Mouse (Mus musculus) retina, postnatal 7 days (tissue): Measurements from ENCODE around the gene Hand1.

Experiments
- DNase-seq: peaks from one replicate; pipeline ENCODE4 v3.0.0-alpha.2; 2012; ENCODE audit warnings: low read depth, low spot score

The Hand1 gene

DNA sequence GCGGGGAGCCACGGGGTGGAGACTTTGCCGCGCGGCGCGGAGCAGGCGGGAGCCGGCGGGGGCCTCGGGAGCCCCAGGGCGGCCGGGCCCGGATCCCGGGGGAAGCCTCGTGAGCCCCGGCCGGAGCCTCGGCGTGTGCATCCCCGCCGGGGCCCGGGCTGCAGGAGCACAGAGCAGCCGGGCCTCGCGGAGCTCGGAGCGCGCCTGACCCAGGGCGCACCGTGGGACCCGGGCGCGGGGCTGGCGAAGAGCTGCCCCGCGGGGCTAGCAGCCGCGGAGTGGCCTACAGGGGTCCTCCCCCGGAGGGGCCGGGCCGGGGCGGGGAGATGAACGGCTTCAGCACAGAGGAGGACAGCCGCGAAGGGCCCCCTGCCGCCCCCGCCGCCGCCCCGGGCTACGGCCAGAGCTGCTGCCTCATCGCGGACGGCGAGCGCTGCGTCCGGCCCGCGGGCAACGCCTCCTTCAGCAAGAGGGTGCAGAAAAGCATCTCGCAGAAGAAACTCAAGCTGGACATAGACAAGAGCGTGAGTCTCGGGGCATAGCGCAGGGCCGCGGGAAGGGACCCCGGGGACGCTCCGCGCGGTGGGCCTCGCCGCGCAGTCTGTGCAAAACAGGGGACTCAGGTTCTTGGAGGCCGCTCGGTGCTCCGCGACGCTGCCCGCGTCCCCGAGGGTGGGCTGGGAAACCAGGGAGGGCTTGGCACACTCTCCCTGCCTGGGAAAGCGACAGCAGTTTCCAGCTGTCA is 30.7 kb downstream of the Hand1 start:
- DNase-seq, result no peak

DNA sequence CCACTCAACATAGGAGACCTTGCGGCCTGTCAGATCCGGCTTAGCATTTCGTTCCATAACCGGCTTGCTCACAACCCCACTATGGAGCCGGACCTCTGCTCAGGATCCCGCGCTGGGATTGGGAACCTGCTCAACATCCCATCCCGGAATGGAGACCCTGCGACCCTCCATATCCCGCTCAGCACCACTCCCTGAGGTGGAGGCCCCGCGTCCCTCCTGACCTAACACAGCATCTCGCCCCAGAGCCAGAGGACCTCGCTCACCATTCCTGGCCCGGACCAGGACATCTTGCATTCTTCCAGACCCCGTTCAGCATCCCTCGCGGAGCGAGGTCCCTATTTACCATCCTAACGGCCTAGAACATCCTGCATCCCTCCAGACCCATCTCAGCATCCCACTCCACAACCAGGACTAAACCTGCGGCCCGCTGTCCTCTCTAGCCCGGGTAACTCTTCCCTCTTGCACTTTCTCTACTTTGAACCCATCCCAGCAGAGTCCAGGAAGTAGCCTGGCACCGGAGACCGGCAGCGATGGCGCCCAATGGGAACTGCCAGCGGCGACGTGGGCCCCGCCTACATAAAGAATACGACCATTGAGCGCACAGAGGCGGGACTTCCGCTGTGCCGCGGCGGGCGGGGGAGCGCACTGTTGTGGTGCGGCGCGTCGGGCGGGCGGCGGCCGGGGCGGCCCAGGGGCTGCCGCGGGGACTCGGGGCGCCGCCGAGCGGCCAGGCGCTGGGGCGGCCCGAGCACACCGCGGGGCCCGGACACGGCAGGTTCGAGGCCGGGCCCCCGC is 31.4 kb downstream of the Hand1 start, which contains the start of gene Sap30l:
TSS of gene Sap30l (plus strand) at position 667 of the 795 bp plus-strand sequence.
- DNase-seq, result peak; percentile 89

DNA sequence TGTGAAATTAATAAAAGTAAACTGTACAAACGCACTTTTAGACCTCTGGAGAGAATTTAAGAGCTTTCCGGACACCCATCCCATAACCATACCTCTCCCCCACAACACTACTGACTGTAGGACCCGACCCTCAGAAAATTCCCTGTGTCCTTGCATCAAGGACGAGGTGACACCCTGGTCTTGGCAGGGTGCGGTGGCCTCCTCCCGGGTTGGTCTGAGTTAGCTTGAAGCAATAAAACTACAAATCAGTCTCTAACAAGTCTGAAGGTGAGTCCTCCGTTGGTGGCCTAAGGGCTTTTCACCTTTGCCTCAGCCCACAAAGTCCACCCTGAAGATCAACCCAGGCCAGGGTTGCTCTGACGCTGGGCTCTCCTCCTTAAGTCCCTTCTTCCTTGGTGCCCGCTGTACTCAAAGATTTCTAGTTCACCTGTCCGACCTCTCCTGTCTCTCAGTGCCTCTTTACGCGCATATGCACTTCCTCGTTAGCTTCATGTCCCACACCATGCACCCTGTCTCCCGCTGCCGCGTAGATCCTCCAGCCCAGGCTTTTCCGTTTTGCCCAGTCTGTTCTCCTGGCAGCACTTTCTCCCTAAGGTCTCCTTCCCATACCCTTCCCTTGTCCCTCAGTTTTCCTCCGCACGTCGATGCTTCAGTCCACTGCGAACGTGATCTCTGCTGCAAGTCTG is 32.2 kb downstream of the Hand1 start:
- no peak for DNase-seq

DNA sequence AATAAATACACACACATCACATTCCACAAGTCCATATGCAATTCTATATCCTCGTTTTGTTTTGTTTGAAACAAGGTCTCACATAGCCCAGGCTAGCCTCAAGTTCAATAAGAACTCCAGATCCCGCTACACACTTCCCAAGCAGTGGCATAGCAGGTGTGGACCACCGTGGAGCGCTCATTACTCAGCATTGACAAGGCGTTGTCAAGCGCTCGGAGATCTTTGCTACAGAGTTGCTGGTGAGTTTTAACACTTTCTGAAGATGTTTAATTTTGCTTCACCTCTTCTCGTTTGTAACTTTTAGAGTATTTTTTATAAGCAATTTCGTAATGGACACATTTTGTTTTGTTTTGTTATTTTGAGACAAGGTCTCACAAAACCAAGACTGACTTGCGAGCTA is 33.2 kb downstream of the Hand1 start:
- no peak for DNase-seq

DNA sequence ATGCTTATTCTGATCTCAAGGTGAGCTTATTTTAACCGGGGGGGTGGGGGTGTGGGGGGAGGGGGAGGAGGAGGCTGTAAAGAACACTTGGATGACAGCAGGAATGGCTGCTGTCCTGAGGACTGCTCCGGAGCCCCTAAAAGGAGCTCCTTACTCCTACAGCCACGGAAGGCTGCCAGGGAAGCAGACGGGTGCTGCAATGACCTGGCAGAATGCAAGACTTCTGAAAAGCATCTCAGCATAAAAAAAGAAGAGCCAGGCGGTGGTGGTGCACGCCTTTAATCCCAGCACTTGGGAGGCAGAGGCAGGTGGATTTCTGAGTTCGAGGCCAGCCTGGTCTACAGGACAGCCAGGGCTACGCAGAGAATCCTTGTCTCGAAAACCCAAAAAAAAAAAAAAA is 34.8 kb downstream of the Hand1 start:
- no peak for DNase-seq

DNA sequence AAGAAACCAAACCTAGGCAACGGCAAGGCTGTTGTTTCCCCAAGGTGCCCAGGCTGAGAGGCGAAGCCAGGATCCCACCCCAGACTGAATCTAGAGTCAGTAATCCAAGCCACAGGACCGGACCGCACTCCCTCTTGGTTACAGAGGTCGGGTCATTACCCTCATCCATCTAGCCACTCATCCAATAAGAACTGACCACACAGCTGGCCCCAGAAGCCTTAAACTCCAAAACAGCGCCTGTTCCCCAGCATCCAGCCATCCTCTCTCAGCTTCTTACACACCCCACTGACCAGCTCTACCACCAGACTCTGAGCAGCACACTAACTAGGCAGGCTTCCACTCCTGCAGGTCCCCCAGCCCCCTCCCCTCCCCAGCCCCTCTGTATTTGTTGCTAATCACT is 37.5 kb downstream of the Hand1 start:
- no peak for DNase-seq

DNA sequence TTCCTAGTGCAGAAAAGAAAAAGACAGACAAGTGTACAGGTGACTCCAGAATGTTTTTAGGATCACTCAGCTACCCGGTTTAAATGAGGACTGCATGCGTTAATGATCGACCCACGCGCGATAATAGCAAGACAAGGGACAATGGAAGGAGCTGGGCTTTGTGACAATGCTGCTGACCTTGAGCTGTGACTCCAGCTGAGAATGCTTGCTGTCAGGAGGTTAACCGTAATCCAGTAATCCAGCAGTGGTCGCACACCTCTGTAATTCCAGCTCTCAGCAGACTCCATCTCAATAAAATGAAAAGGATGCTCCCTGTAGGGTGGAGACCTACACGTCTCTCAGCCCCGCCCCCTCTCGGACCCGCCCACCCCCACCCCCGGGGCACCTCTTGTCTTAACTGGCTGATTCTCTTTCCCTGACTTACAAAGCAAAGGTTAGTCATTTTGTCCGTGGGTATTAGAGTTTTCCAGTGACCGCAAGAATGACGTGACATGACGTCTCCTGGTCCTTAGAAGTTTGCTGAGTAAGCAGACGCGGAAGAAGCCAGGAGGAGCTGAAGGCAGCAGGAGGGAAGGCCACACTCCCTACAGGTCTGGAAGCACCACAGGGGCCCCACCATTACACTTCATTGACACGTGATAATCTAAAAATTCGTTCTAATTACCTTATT is 41.6 kb downstream of the Hand1 start:
- no peak for DNase-seq

DNA sequence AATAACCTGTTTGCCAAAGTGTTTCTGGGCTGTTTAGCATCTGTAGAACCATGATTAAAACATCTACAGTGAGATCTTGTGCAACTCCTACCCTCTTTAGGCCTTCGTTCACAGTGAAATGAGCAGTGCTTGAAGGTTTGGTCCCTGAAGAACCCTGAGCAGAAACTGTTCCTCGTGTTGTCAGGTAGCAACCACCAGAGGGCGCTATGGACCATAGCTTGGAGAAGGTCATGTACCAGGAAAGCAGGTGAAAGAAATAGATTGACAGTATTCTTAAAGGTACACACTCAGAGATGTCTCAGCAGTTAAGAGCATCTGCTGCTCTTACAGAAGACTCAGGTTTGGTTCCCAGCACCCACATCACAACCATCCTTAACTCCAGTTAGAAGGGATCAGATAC is 44.7 kb downstream of the Hand1 start:
- no peak for DNase-seq

DNA sequence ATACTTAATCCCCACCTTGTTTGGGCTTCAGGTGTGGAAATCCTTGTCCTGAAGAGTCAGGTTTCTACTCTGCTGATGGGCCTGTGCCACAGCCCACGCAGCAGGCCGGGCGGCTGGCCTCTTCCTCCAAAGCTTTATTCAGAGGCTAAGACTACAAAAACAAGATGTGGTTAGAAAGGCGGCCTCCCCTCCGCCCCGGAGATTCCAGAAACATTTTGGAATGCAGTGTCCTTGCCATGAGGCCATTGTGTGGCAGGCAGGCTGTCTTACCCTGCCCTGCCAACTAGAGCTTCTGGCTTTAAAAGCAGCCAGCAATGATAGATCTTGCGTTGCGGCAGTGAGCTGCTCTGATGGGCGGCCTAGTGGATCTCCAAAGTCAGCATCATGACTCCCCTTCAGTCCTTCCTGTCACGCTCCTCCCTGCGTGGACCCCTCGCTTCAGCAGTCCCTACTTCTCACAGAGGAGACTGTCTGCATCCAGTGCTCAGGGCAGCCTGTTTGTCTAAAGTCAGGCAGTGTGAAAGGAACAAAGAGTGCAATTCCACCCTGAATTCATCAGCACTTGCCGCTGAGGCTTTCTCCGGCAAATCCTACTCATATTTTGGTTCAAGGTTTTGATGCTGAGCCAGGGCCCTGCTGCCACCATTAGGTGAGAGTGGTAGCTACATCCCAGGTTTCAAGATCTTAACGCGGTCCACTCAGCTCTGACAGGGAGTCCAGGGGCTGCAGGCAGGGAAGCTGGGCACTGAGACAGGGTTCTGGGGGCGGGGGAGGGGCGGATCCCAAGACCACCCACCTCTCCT is 45.8 kb downstream of the Hand1 start:
- peak; percentile 23 for DNase-seq

DNA sequence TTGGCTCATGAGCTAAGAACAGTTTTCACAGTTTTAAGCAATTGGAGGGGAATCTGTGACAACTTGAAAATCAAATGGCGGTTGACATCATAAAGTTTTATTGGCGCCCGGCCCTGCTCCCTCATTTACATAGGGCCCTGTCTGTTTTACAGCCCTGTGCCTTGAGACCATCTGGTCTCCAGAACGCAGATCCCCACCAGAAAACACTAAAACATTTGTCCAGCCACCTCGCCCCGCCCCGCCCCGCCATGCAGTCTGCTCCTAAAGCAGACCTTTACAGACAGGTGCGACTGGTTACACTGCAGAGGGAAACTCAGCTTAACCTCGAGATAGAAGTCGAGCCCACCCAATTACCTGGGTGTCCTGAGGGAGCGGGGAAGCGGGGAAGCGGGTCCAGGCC is 52.8 kb downstream of the Hand1 start:
- no peak for DNase-seq
